Mouse (Mus musculus) c-Kit-positive CD71-positive TER-119-negative erythroid progenitor cells, embryonic 14.5 days (primary cell): ENCODE data around the gene Plcb3.

ENCODE experiments used
- DNase-seq: peaks from one replicate; pipeline ENCODE4 v3.0.0-alpha.2; 2013; ENCODE audit warnings: low read depth

Gene Plcb3

DNA sequence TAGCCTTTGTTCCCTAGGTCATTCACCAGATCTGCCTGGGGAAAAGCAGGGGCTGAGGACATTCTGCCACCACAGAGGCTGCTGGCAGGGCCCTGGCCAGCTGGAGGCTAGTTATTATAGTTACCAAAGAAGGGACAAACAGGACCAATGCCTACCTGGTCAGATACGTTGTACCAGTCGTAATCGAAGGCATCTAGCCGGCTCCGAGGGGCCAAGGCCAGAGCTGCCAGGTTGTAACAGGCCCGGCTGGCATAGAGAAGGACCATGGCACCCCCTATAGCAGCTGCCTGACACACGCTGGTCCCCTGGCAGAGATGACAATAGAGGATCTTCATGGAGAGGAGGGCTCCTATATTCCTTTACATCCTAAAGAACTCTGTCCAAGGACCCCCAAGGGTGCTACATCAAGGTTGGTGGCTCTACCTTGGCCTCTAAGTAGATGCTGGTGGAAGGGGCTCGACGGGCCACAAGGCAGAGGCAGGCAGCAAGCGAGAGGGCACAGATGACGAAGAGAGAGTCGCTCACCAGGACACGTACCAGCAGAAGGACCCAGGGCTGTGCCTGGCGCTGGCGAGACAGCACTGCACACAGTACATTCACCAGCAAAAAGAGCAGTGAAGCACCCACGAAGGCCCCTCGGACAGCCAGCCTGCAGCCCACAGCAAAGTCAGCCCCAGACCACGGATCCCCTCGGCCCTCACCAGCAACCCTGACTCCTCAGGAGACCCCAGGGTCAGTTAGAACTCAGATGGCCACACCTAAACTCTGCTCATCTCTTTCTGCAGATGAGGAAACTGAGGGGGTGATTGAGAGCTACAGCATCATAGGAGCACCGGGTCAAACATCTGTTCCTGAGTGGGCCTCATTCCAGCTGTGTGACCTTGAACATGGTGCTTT lies 36.9 kb downstream of the Plcb3 start:
- no peak for DNase-seq

DNA sequence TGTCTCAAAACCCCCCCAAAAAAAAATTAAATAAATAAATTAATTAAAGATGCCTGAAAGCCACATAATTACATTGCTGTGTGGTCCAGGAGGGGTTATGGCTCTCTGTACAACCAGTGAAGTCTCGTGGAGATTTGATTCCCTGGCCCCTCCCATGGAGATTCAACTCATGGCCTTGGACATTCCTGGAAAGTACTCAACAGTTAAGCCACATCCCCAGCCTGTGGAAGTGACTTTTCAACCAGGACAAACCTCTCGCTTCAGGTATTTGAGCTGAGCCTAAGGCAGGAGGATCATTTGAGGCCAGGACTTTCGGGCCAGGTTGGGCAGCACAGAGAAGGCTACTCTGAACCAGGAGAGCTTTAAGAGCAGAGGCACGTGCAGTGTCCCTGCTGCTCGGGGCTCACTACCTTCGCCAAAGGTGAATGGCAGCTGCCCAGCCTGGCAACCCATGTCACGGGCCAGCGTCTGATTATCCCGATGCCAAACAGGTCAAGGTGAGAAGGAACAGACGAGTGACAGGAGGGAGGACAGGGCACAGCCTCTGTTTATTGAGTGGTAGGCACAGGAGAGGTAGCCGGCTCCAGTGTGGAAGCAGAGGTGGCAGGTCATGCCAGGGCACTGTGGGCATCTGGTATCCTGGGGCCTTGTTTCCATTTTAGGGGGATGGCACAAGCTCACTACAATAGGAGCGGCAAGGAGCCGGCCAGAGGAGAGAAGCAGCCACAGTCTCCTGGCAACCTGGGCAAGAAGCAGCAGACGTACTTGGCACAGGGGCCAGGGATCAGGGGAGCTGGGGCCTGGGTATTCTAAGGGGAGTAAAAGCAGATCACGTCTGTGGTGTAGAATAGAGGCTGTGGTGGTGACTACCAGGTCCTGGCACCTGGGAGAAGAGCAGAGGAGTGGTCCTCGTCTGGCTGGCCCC lies 38.5 kb downstream of the Plcb3 start:
- no peak for DNase-seq

DNA sequence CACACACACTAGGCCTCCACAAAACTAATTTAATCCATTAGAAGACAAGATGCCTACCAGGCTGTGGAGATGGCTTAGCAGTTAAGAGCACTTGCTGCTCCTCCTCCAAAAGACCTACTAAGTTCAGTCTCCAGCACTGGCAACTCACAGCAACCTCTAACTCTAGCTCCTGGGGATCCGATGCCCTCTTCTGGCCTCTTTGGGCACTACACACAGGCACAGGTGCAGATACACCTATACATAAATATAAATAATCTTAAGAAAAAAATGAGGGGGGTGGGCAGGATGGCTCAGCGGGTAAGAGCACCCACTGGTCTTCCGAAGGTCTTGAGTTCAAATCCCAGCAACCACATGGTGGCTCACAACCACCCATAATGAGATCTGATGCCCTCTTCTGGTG lies 40.0 kb downstream of the Plcb3 start:
- no peak for DNase-seq

DNA sequence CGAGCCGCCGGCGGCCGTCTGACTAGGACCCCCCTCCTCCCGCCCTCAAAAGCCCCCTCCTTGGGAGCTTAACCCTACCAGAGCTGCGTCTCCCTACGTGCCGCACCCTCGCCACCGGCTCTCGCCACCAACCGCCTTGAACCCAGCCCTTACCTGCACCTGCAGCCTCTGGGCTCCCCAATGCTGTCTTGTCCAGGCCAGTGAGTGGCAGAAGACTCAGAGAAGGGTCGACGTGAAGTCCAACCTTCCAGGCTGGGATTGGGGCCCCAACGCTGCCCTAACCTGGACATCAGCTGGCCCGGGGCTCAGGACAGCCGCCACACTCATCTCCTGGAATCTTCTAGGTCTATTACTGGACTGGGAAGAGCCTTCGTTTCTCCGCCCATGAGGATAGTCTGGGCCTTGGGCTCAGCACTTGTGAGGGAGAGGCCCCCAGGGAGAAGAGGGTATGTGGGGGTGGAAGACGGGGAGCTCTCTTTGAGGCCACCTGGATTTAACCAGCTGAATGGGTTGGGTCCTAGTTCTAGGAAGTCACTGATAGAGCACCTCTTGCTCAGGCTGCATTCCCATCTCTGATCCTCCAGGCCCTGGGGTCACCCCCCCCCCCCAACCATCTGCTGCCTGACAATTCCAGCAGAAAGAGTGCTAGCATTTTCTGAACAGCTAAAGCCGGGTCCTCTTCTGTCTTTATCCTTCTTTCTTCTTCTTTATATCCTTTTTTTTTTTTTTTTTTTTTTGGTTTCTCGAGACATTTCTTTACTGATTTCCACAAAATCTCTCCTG lies 41.9 kb downstream of the Plcb3 start, which contains the start of gene Kcnk4:
Gene Kcnk4 (minus strand): TSS at position 321 of the 783 bp plus-strand sequence.
- no peak for DNase-seq

DNA sequence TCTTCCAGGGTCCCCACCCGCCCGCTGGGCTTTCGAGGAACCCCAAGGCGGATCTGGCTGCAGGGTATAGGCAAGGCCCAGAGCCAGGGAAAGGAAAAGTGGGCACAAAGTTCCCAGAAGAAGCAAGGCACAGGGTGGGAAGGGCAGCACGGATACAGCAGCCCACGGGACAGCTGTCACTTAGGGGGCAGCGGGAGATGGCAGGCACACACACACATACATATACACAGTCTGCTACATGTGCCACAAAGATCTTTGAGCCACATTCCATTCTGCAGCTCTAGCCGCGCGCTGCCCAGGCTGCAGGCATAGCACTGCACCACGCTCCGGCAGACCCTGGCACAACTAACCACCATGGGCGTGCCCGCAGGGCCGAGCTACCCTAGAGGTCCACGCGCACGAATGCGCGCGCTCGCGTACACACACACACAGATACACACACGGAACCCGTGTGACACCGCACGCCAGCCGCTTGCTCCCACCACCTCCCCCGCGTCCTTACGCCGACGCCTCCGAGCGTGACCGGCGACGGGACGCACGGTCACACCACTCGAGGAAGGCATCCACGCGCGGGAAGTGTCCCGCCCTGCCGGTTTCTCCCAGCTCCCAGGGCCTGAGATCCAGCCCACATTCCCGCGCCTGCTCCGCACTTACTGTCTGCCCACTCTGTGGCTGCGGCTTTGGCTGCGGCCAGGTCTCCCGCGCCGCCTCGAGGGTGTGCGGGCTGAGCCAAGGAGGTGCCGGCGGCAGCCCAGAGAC lies 42.7 kb downstream of the Plcb3 start:
- DNase-seq = no peak

DNA sequence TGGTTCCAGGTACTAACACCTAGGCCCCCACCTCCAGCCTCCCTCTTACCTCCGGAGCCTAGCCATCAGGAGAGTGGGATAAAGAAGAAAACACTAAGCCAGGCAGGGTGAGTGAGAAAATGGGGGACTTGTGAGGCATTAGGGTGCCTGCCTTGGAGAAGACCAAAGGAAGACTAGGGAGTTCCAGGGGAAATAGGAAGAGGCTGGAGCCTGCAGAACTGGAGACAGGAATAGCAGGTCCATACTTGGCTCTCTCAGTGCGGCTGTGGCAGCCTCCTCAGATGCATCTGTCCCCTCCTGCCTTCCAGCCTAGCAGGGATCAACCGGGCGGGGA lies 43.2 kb downstream of the Plcb3 start:
- no peak for DNase-seq

DNA sequence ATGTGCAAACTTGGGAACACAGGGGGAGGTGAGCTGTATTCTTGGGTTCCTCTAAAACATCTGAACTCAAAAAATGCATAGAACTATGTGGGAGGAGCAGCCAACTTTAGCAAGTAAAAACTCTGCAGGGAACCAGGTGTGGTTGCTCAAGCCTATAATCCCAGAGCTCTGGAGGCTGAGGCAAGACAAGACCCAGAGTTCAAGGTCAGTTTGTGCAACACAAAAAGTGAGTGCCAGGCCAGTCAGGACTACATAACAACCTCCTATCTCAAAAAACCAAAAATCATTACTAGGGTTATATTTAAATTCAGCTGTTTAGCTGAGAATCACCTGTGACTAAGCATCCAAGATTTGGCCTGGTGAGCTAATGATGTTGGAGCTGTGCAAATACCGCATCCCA lies 44.3 kb downstream of the Plcb3 start:
- no peak for DNase-seq

DNA sequence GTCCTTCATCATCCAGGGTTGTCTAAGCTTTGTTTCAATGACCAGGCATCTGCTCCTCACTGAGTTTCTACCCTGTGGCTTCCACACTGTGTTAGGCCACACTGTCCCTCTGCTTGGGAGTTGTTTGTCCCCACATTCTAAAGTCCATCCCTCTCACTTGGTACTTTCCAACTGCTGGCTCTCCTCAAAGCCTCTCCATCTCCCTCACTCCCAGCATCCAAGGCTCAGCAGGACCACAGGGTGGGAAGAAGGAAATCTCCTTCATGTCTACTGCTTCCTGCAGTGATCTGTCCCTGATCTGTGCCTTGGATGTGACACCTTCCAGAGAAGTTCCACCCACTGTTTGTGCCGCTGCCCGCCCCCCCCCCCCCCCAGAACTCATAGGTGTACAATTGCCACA lies 45.3 kb downstream of the Plcb3 start:
- DNase-seq = no peak

DNA sequence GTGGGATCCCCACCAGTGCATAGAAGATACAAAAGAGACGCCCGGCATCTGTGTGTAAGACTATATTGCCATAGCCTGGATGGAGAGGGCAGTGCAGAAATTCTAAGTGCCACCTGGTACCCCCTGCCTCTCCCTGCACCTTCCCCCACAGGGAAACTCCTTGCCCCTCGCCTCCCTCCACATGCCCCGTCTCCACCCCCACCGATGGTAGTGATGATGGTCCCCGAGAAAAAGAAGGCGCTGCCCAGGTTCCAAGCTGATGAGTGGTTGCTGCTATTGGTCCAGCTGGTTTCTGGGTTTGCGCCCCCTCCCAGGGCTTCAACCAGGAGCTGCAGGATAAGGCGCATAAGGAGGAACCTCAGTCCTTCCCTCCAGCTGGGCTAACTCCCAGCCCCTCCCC lies 48.2 kb downstream of the Plcb3 start:
- DNase-seq = no peak

DNA sequence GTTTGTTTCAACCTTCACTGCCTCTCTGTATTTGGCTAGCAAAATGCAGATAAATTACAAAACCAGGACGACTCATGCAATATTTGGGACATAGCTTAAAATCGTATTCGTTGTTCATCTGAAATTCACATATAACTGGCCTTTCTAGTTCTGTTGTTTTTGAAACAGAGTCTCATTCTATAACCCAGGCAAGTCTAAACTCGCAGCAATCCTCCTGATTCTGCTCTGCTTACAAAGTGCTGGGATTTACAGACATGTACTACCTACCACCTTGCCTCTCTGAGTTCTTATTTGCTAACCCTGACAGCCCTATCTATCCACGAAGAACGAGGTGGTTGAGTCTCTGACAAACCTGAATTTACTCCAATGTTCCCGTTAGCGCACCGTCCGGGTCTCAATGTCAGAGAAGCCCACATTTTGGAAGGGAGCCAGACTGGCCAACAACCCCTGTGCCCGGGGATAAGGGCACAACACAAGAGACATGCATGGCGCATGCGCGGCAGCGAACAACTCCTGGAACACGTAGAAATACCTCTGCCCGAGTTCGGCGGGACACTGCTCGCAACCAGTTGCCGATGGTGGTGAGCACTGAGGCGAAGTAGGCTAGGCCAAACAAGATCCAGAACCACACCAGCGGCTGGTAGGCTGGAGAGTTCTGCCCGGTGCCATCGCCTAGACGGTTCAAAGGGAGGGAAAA lies 49.6 kb downstream of the Plcb3 start:
- no peak for DNase-seq

DNA sequence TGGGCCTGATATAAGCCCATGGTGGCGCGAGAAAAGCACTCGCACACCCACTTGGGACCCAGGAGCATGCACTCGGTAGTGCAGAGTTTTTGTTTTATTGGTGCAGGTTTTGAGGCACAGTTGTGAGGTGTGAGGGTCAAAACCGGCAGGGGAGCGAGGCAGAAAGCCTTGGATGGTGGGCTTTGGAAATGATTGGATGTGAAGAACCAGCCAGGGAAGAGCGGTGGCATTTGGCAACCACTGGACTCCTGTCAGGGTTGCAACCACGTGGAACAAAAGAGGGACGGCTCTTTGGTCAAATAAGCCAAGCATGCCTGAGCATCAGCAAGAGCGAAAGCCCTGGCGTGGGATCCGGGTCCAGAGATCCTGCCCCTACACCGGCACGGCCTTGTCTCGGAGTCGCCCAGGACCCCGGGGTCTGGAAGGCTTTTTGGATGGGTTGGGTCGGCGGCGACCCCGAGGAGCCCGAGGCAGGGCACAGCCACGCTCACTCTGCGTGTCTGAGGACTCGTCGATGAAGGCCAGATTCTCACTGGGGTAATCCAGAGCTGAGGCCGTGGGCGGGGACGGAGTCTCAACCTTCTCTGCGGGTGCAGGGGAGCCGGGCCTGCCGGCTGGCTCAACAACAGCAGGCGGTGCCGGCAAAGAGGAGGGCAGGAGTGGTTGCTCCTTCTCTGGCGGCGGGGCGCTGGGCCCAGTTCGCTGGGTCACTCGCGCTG lies 50.5 kb downstream of the Plcb3 start:
- no peak for DNase-seq

DNA sequence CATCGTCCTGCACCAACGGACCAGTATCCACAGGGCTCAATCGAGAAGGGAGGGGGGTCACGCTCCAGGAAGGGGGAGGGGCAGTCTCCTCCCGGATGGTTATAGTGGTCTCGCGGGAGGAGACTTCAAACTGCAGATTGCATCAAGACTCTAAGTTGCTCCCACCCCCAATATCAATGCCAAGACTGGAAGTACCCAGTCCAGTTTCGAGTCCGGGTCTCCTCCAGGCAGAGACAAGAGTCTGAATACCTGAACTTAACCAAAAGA lies 51.0 kb downstream of the Plcb3 start, which contains the start of gene Catsperz:
Gene Catsperz (minus strand): TSS at position 74 of the 267 bp plus-strand sequence.
- no peak for DNase-seq

DNA sequence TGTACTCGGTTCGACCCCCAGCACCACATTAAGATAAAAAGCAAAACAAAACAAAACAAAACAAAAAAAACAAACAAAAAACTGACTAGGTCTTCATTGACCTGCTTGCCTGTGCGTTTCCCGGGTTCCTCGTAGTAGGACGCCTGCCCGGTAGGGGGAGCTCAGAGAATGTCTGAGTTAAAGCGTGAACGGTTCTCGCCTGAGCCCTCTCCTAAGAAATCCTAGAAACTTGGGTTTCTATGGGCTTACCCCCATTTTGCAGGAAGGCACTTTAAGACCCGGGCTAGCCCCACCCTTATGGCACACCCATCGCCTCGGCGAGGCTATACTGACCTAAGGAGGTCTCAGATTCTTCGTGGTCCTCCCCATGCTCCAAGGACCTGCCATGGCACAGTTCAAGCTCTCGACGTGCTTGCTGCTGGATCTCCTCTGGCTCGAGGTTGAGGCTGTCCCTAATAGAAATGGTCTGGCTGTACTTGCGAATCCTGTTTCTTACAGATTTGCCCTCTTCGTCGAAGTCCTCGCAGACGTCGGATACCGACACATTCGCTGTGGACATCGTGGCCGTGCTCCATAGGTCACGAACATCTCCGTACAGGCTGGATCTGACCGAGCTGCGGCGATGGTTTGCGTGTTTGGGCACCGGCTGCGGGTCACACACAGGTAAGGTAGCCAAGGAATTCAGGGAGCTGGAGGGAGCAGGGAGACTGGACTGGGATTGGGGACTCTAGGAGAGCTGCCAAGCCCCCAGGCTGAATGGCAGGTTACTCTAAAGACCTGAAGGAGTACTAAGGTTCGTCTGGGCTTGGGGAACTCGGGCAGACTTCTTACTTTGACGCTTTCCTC lies 51.6 kb downstream of the Plcb3 start:
- peak; percentile 68 for DNase-seq

DNA sequence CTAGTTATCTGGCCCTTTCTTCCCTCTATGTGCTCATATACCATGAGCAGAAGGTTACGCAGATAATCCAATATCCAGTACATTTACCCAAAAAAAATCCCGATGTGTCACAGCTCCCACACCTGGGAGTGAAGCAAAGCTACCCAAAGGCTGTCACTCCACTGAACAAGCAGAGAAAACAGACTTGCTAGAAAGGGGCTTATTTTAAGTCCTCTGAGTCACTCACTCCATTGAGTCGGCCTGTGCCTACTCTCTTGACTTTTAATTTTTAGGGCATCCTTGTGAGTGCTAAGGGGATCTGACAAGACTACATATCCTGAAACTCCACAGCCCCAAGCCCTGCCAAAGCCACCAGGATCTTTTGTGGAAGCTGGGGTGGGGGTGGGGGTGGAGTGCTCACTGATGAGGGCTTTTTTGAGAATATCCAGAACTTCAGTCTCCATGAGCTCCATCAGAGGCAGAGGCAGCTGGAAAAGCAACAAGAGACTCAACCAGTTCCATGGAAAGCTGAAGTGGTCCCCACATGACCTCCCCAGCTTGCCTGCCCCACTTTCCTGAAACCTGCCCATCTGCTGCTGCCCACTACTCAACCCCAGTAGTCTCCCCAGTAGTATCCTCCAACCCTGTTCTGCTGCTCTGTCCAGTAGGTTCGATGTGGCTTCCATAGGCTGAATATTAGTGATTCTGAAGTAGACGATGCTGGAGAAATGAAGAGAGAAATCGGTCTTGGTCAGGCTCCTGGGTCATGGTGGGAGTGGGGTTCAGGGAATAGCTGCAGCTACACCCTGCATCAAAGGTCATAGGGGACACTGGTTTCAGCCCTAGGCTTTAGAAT lies 53.2 kb downstream of the Plcb3 start:
- DNase-seq = no peak

DNA sequence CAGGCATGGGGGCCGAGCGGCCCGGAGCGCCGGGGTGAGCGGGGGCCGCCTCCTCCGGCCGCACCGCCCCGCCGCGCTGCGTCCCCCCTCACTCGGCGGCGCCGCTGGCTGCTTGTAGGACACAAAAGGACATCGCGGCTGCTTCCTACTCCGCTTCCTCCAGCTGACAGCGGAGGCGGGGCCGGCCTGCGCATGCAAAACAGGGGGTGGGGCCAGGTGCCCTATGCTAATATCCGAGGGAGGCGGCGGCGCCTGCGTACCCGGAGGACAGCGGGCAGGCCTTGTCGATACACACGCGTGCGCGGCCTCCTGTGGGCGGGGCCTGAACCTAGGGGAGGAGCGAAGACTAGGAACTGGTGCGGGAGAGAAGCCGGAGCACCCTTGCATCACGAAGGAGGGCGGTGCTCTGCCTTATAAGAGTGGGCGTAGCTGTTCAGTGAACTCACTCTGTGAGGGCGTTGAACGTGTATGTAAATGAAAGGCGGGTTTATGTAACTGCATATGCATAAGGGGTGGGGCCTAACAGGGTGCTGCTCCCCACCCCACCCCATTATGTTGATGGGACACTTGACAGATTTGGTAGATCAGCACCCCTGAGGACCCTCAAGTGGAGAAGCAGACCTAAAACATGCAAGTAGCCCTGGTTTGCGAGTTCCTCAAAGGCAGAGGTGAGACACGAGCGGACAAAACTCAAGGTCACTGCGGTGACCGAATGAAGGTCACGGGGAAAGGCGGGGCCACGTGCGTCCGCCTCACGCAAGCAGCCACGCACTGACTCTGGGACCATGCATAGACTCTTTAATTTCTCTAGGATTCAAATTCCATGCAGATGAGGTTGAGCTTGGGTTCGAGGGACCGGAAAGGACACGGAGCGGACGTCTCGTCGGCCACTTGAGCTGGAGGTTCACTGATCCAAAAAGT lies 54.4 kb downstream of the Plcb3 start, which contains the start of gene Esrra:
Gene Esrra (minus strand): TSS at position 167 of the 921 bp plus-strand sequence.
- peak; percentile 100 for DNase-seq

DNA sequence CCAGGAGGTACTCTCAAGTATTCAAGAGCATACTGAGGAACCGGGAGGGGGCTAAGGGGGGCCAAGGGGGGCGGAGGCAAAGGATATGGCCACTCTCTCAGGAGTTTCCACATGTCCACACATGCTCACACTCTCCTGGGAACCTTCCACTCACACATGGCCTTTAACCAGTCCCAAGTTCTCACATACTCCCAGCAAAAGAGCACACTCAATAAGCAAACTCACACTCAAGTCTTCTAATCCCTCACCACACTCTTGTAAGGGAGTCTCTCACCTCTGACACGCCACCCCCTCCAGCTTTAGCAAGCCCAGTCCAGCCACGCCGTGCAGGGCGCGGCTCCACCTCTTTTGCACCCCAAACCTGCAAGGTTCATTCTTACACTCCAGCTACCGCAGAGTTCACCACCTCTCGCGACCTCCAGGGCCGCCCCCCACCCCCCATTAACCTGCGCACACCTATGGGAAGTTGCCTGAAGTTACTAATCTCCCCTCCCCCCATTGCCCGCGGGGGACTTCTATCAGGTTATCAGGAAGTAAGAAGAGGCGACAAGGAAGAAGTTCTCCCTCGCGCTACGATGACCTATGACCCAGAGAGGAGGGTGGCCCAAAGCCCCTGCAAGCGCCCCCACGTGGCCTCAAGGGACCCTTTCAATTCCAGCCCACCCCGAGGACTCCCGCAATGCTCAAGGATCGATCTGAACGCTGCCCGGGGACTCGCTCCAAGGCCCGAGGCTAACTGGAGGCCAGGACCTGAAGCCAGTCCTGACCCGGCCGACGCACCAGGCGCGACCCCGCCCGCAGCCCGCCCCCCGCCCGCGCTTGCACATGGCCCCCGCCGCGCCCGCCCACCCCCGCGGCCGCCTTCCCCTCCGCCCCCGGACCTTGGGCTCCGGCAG lies 55.3 kb downstream of the Plcb3 start:
- DNase-seq = no peak
